Mouse (Mus musculus) myocyte (in vitro differentiated cells): ENCODE results near the gene Tnik.

ENCODE experiments used
- CEBPB ChIP-seq: IDR thresholded peaks from 2 replicates; pipeline ENCODE4 v1.6.1; 2011; ENCODE audit warnings: mild to moderate bottlenecking, moderate library complexity; ENCODE audit not compliant: poor library complexity, insufficient read depth, severe bottlenecking
- E2F4 ChIP-seq: IDR thresholded peaks from one replicate; pipeline ENCODE4 v1.6.1; 2011; ENCODE audit warnings: mild to moderate bottlenecking, control low read depth, moderate library complexity; ENCODE audit not compliant: insufficient read depth
- MAX ChIP-seq: IDR thresholded peaks from one replicate; pipeline ENCODE4 v1.6.1; 2011; ENCODE audit warnings: low read depth, mild to moderate bottlenecking, control low read depth
- MYOD1 ChIP-seq, 3 experiments: IDR thresholded peaks; one replicate each; pipeline ENCODE4 v1.6.1; 2011; ENCODE audit warnings: control low read depth in 2 of 3, low read depth in 2 of 3, mild to moderate bottlenecking in 2 of 3, moderate library complexity in 1 of 3; ENCODE audit not compliant: insufficient read length in 2 of 3, control insufficient read depth in 1 of 3
- MYOG ChIP-seq, 3 experiments: IDR thresholded peaks; one replicate each; pipeline ENCODE4 v1.6.1; 2011; ENCODE audit warnings: control low read depth in 2 of 3, low read depth in 2 of 3, mild to moderate bottlenecking in 2 of 3; ENCODE audit not compliant: insufficient read length in 2 of 3, control insufficient read depth in 1 of 3, insufficient read depth in 1 of 3
- POLR2A ChIP-seq: IDR thresholded peaks from one replicate; pipeline ENCODE4 v1.6.1; 2011; ENCODE audit warnings: low read depth, mild to moderate bottlenecking, control low read depth, moderate library complexity; ENCODE audit not compliant: insufficient read length
- REST ChIP-seq: IDR thresholded peaks from one replicate; pipeline ENCODE4 v1.6.1; 2011; ENCODE audit warnings: mild to moderate bottlenecking, control low read depth, moderate library complexity; ENCODE audit not compliant: insufficient read depth, insufficient read length
- SRF ChIP-seq: IDR thresholded peaks from one replicate; pipeline ENCODE4 v1.6.1; 2011; ENCODE audit warnings: low read depth; ENCODE audit not compliant: control insufficient read depth, insufficient read length
- TCF12 ChIP-seq: IDR thresholded peaks from one replicate; pipeline ENCODE4 v1.6.1; 2011; ENCODE audit warnings: mild to moderate bottlenecking, control low read depth; ENCODE audit not compliant: poor library complexity, insufficient read depth, severe bottlenecking
- USF1 ChIP-seq: IDR thresholded peaks from one replicate; pipeline ENCODE4 v1.6.1; 2011; ENCODE audit warnings: low read depth, mild to moderate bottlenecking, control low read depth, moderate library complexity

GRCm38 (mm10) chr3:28269716-28270115, 6.7 kb downstream of the Tnik start:
- TF ChIP-seq POLR2A (no peak), SRF (no peak), E2F4 (no peak), MAX (no peak), MYOD1 (IDR thresholded peaks at IDR 0.05; ENCODE audit: control insufficient read depth in 1 of 3, insufficient read length in 2 of 3, low read depth in 2 of 3) (no peak), MYOG (IDR thresholded peaks at IDR 0.05; ENCODE audit: control insufficient read depth in 1 of 3, insufficient read depth in 1 of 3, insufficient read length in 2 of 3, low read depth in 2 of 3) (no peak), USF1 (no peak), TCF12 (no peak), CEBPB (no peak), REST (no peak)
